Mouse (Mus musculus) MEL (cell line): ENCODE measurements at regions not wholly inside any gene's neighbourhood (a gene's known extent, or its start where the extent isn't known, plus 50 kb on each side); places are given as distances from the start of the nearest gene placed in this dataset.

Source experiments
- CHD2 ChIP-seq: IDR thresholded peaks from 2 replicates; pipeline ENCODE4 v1.6.1; 2011; ENCODE audit warnings: low read length, improper control_type of control experiment
- CTCF ChIP-seq, 3 experiments: IDR thresholded peaks in 2 of 3; conservative IDR thresholded peaks in 1 of 3; 2 replicates each; pipeline ENCODE4 v1.5.1; 2011 to 2012; ENCODE audit warnings: low read length in 3 of 3, low read depth in 2 of 3, mild to moderate bottlenecking in 2 of 3, improper control_type of control experiment in 1 of 3, inconsistent platforms in 1 of 3, mixed read lengths in 1 of 3, moderate library complexity in 1 of 3; ENCODE audit not compliant: control insufficient read depth in 1 of 3, insufficient read depth in 1 of 3, poor library complexity in 1 of 3, severe bottlenecking in 1 of 3
- GABPA ChIP-seq: IDR thresholded peaks from 2 replicates; pipeline ENCODE4 v1.6.1; 2012; ENCODE audit warnings: low read depth, mild to moderate bottlenecking, inconsistent platforms, low read length, improper control_type of control experiment, moderate library complexity
- HCFC1 ChIP-seq: IDR thresholded peaks from 2 replicates; pipeline ENCODE4 v1.6.1; 2012; ENCODE audit warnings: low read depth, mild to moderate bottlenecking, inconsistent platforms, low read length, improper control_type of control experiment, moderate library complexity
- JUND ChIP-seq: IDR thresholded peaks from 2 replicates; pipeline ENCODE4 v1.6.1; 2011; ENCODE audit warnings: low read depth, mild to moderate bottlenecking, improper control_type of control experiment, low read length
- KAT2A ChIP-seq: conservative IDR thresholded peaks from 2 replicates; pipeline ENCODE4 v1.6.1; 2012; ENCODE audit warnings: low read depth, low read length, improper control_type of control experiment, inconsistent platforms
- MXI1 ChIP-seq: IDR thresholded peaks from 2 replicates; pipeline ENCODE4 v1.6.1; 2011; ENCODE audit warnings: mild to moderate bottlenecking, low read depth, low read length, improper control_type of control experiment
- NRF1 ChIP-seq: IDR thresholded peaks from 2 replicates; pipeline ENCODE4 v1.6.1; 2014; ENCODE audit warnings: low read depth, mild to moderate bottlenecking, inconsistent platforms, low read length, improper control_type of control experiment, moderate library complexity; ENCODE audit not compliant: poor library complexity, insufficient read depth, severe bottlenecking
- POLR2A ChIP-seq, 2 experiments: IDR thresholded peaks; 2 replicates each; pipeline ENCODE4 v1.6.1; 2011 to 2012; ENCODE audit warnings: low read length in 2 of 2, mild to moderate bottlenecking in 2 of 2, control low read depth in 1 of 2, improper control_type of control experiment in 1 of 2, low read depth in 1 of 2, moderate library complexity in 1 of 2; ENCODE audit not compliant: control insufficient read depth in 1 of 2, insufficient read depth in 1 of 2, poor library complexity in 1 of 2
- POLR2AphosphoS2 ChIP-seq: IDR thresholded peaks from 2 replicates; pipeline ENCODE4 v1.6.1; 2011; ENCODE audit warnings: low read length, improper control_type of control experiment
- RAD21 ChIP-seq: IDR thresholded peaks from 2 replicates; pipeline ENCODE4 v1.6.1; 2011; ENCODE audit warnings: mild to moderate bottlenecking, low read depth, low read length, improper control_type of control experiment
- SMC3 ChIP-seq: IDR thresholded peaks from 2 replicates; pipeline ENCODE4 v1.6.1; 2011; ENCODE audit warnings: low read depth, low read length, improper control_type of control experiment
- ZKSCAN1 ChIP-seq: IDR thresholded peaks from 2 replicates; pipeline ENCODE4 v1.6.1; 2012; ENCODE audit warnings: low read depth, mild to moderate bottlenecking, inconsistent platforms, low read length, improper control_type of control experiment, moderate library complexity
- ZNF384 ChIP-seq: IDR thresholded peaks from 2 replicates; pipeline ENCODE4 v1.6.1; 2012; ENCODE audit warnings: low read depth, mild to moderate bottlenecking, inconsistent platforms, low read length, improper control_type of control experiment

GRCm38 (mm10) chr11:6768599-6769436, 68.6 kb downstream of the Gm11983 start:
- peak; percentile 78 to 94 (median 86) for TF ChIP-seq CTCF (IDR thresholded peaks at IDR 0.05 in 2 of 3, conservative IDR thresholded peaks at IDR 0.05 in 1 of 3; ENCODE audit: control insufficient read depth in 1 of 3, insufficient read depth in 1 of 3, low read depth in 2 of 3, low read length in 3 of 3, poor library complexity in 1 of 3, severe bottlenecking in 1 of 3)
- TF ChIP-seq SMC3 = peak; percentile 81
- TF ChIP-seq CHD2 = no peak
- TF ChIP-seq MXI1 = no peak
- TF ChIP-seq GABPA = no peak
- TF ChIP-seq POLR2A (IDR thresholded peaks at IDR 0.05; ENCODE audit: control insufficient read depth in 1 of 2, insufficient read depth in 1 of 2, low read depth in 1 of 2, low read length in 2 of 2, poor library complexity in 1 of 2) = no peak
- TF ChIP-seq KAT2A = no peak
- TF ChIP-seq RAD21 = peak; percentile 74
- TF ChIP-seq JUND = no peak
- no peak for TF ChIP-seq NRF1
- no peak for TF ChIP-seq ZKSCAN1
- no peak for TF ChIP-seq ZNF384
- TF ChIP-seq POLR2AphosphoS2 = no peak
- TF ChIP-seq HCFC1 = no peak
